Mouse (Mus musculus): ENCODE results near the gene Efna1. TPM values are rescaled to one million over a fixed set of nuclear protein-coding genes. Genes with fewer than 3 reads are reported as not detected.

Gene Efna1
- polyA plus RNA-seq, 1 experiment from 2014 or later, result 58.8 TPM

GRCm38 (mm10) chr3:89227307-89228179 lies 53.4 kb downstream of the Efna1 start:
- Histone ChIP-seq H3K27me3 (ENCODE audit: control insufficient read depth, insufficient read depth, low read length) (no peaks in the 10 kb centered on the region), H3K9me3 (ENCODE audit: control insufficient read depth, low read length) (no peaks in the 10 kb centered on the region), H3K36me3 (ENCODE audit: control insufficient read depth, insufficient read depth, low read length) (peaks cover 3% of the 10 kb centered on the region; the same call in 1 of the 2 replicates), H3K4me2 (replicated peaks; ENCODE audit: low read depth, low read length) (peak overlapping the region; percentile 87), H3K4me1 (ENCODE audit: control insufficient read depth, insufficient read depth, low read length) (peaks cover 23% of the 10 kb centered on the region; the same call in 1 of the 2 replicates), H3K9ac (ENCODE audit: low read depth, low read length) (peak overlapping the region; percentile 54), H3K4me3 (ENCODE audit: low read length) (peak overlapping the region; percentile 40), H3K27ac (ENCODE audit: low read depth, low read length) (no peak overlapping the region; the same call in 1 of the 2 replicates)
- WGBS, result 4% methylated on average over 41 of the region's 41 CpGs
- ATAC-seq (ENCODE audit: low FRiP score, low TSS enrichment), result peak; percentile 77

- Histone ChIP-seq H3K36me3 (ENCODE audit: control insufficient read depth, insufficient read depth, low read length) (peaks cover 3% of the 10 kb centered on the region; the same call in 1 of the 2 replicates), H3K4me2 (replicated peaks; ENCODE audit: low read depth, low read length) (peak within 1 kb of the TSS; percentile 87), H3K9ac (ENCODE audit: low read depth, low read length) (peak within 1 kb of the TSS; percentile 54), H3K4me3 (ENCODE audit: low read length) (peak within 1 kb of the TSS; percentile 40), H3K9me3 (ENCODE audit: control insufficient read depth, low read length) (no peaks in the 10 kb centered on the region), H3K27me3 (ENCODE audit: control insufficient read depth, insufficient read depth, low read length) (no peaks in the 10 kb centered on the region), H3K27ac (ENCODE audit: low read depth, low read length) (no peak within 1 kb of the TSS; the same call in 1 of the 2 replicates), H3K4me1 (ENCODE audit: control insufficient read depth, insufficient read depth, low read length) (peaks cover 23% of the 10 kb centered on the region; the same call in 1 of the 2 replicates)
- WGBS, result 2% methylated on average over 20 of the region's 21 CpGs
- ATAC-seq (ENCODE audit: low FRiP score, low TSS enrichment), result peak; percentile 25
Measured at GRCm38 (mm10) chr3:89226900-89227299, 54.0 kb downstream of the Efna1 start, which contains the start of gene Mtx1. Mtx1 (minus strand) TSS chr3:89227088.

DNA sequence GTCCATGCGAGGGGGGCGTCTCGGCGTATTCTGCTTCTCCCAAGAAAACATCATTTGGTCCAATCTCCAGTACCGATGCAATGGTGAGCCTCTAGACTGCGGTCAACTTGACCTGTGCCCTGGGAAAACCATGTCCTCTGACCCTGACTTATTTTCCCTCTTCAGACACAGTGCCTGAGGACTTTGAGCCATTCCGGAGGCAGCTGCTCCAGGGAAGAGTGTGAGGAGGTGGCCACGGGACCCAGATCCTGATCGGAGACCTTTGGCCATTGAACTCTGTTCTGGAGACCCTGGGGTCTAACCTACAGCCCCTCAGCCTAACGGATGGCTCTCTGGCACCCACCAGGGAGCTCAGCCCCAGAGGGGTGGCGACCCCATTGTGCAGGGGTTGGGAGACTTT lies 54.6 kb downstream of the Efna1 start:
- Histone ChIP-seq H3K4me1 (ENCODE audit: control insufficient read depth, insufficient read depth, low read length) (peaks cover 23% of the 10 kb centered on the region; the same call in 1 of the 2 replicates), H3K9ac (ENCODE audit: low read depth, low read length) (peak overlapping the region; percentile 54; the same call in 1 of the 2 replicates), H3K27me3 (ENCODE audit: control insufficient read depth, insufficient read depth, low read length) (no peaks in the 10 kb centered on the region), H3K4me2 (replicated peaks; ENCODE audit: low read depth, low read length) (peak overlapping the region; percentile 87), H3K4me3 (ENCODE audit: low read length) (peak overlapping the region; percentile 40; the same call in 1 of the 2 replicates), H3K36me3 (ENCODE audit: control insufficient read depth, insufficient read depth, low read length) (peaks cover 3% of the 10 kb centered on the region; the same call in 1 of the 2 replicates), H3K27ac (ENCODE audit: low read depth, low read length) (no peak overlapping the region), H3K9me3 (ENCODE audit: control insufficient read depth, low read length) (no peaks in the 10 kb centered on the region)
- ATAC-seq (ENCODE audit: low FRiP score, low TSS enrichment), result no peak
- 30% methylated on average over 11 of the region's 11 CpGs for WGBS

- H3K4me1 ChIP-seq (ENCODE audit: control insufficient read depth, insufficient read depth, low read length), result peaks cover 23% of the 10 kb centered on the region; the same call in 1 of the 2 replicates
- H3K27me3 ChIP-seq (ENCODE audit: control insufficient read depth, insufficient read depth, low read length), result no peaks in the 10 kb centered on the region
- no peak overlapping the region for H3K9ac ChIP-seq (ENCODE audit: low read depth, low read length)
- 32% methylated on average over 4 of the region's 4 CpGs for WGBS
- no peak overlapping the region for H3K4me3 ChIP-seq (ENCODE audit: low read length)
- ATAC-seq (ENCODE audit: low FRiP score, low TSS enrichment), result no peak
- no peaks in the 10 kb centered on the region for H3K9me3 ChIP-seq (ENCODE audit: control insufficient read depth, low read length)
- no peak overlapping the region for H3K27ac ChIP-seq (ENCODE audit: low read depth, low read length)
- peak overlapping the region; percentile 87 for H3K4me2 ChIP-seq (replicated peaks; ENCODE audit: low read depth, low read length)
- peaks cover 3% of the 10 kb centered on the region; the same call in 1 of the 2 replicates for H3K36me3 ChIP-seq (ENCODE audit: control insufficient read depth, insufficient read depth, low read length)
Measured at GRCm38 (mm10) chr3:89225918-89226317, 55.0 kb downstream of the Efna1 start.

GRCm38 (mm10) chr3:89225321-89225815 lies 55.6 kb downstream of the Efna1 start:
- H3K4me1 ChIP-seq (ENCODE audit: control insufficient read depth, insufficient read depth, low read length), result peaks cover 23% of the 10 kb centered on the region; the same call in 1 of the 2 replicates
- peaks cover 3% of the 10 kb centered on the region; the same call in 1 of the 2 replicates for H3K36me3 ChIP-seq (ENCODE audit: control insufficient read depth, insufficient read depth, low read length)
- no peak overlapping the region for H3K27ac ChIP-seq (ENCODE audit: low read depth, low read length)
- H3K4me3 ChIP-seq (ENCODE audit: low read length), result no peak overlapping the region
- 63% methylated on average over 12 of the region's 12 CpGs for whole genome bisulfite sequencing
- no peak for ATAC-seq (ENCODE audit: low FRiP score, low TSS enrichment)
- H3K27me3 ChIP-seq (ENCODE audit: control insufficient read depth, insufficient read depth, low read length), result no peaks in the 10 kb centered on the region
- H3K4me2 ChIP-seq (replicated peaks; ENCODE audit: low read depth, low read length), result no peak overlapping the region
- no peak overlapping the region for H3K9ac ChIP-seq (ENCODE audit: low read depth, low read length)
- H3K9me3 ChIP-seq (ENCODE audit: control insufficient read depth, low read length), result no peaks in the 10 kb centered on the region

DNA sequence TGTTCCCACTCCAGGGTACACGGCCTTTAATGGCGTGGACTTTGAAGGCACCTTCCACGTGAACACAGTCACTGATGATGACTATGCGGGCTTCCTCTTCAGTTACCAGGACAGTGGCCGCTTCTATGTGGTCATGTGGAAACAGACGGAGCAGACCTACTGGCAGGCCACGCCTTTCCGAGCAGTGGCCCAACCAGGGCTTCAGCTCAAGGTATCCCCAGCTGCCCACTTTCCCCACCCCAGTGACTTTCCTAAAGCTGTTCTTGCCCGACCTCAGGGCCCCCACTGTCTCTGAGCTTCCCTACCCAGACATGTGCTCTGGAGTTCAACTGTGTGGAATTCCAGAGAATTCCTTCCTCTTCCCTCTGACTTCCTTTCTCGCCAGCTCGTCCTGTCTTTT lies 56.1 kb downstream of the Efna1 start:
- no peaks in the 10 kb centered on the region for H3K9me3 ChIP-seq (ENCODE audit: control insufficient read depth, low read length)
- no peak overlapping the region for H3K4me3 ChIP-seq (ENCODE audit: low read length)
- no peak overlapping the region for H3K4me2 ChIP-seq (replicated peaks; ENCODE audit: low read depth, low read length)
- no peak overlapping the region for H3K27ac ChIP-seq (ENCODE audit: low read depth, low read length)
- no peaks in the 10 kb centered on the region for H3K27me3 ChIP-seq (ENCODE audit: control insufficient read depth, insufficient read depth, low read length)
- no peak for ATAC-seq (ENCODE audit: low FRiP score, low TSS enrichment)
- H3K9ac ChIP-seq (ENCODE audit: low read depth, low read length), result no peak overlapping the region
- WGBS, result 79% methylated on average over 11 of the region's 11 CpGs
- peaks cover 3% of the 10 kb centered on the region; the same call in 1 of the 2 replicates for H3K36me3 ChIP-seq (ENCODE audit: control insufficient read depth, insufficient read depth, low read length)
- H3K4me1 ChIP-seq (ENCODE audit: control insufficient read depth, insufficient read depth, low read length), result peaks cover 23% of the 10 kb centered on the region; the same call in 1 of the 2 replicates

MicroRNAs within 50 kb of the gene (microRNA counts, 519-probe panel; counts per million panel counts)
- not detected for microRNA mmu-miR-92b

Small RNAs within 50 kb of the gene (microRNA-seq; reads per million reads assigned to microRNA genes)
- gene Mir92b, result 199 reads per million, percentile 63 among the genes with 10 or more reads in this experiment

Other genes starting within 250 kb of the Efna1 start
- 12.5 and 16.7 TPM in 2 replicates for gene Rusc1, start 187.8 kb downstream of the Efna1 start, polyA plus RNA-seq (2014; fragmentation: Nextera tagmentation; extraction: Ambion mirVana)
- not detected in 2 replicates for gene Gm43738, start 180.0 kb downstream of the Efna1 start, polyA plus RNA-seq (2014; fragmentation: Nextera tagmentation; extraction: Ambion mirVana)
- 186 and 191 TPM in 2 replicates for gene Fdps, start 179.2 kb downstream of the Efna1 start, polyA plus RNA-seq (2014; fragmentation: Nextera tagmentation; extraction: Ambion mirVana)
- gene Pklr, start 145.0 kb downstream of the Efna1 start, polyA plus RNA-seq (2014; fragmentation: Nextera tagmentation; extraction: Ambion mirVana), result 1.3 and 1.5 TPM in 2 replicates
- 0.49 and 0.73 TPM in 2 replicates for gene Hcn3, start 120.9 kb downstream of the Efna1 start, polyA plus RNA-seq (2014; fragmentation: Nextera tagmentation; extraction: Ambion mirVana)
- 33.8 and 35.1 TPM in 2 replicates for gene Clk2, start 116.3 kb downstream of the Efna1 start, polyA plus RNA-seq (2014; fragmentation: Nextera tagmentation; extraction: Ambion mirVana)
- gene Scamp3, start 103.7 kb downstream of the Efna1 start, polyA plus RNA-seq (2014; fragmentation: Nextera tagmentation; extraction: Ambion mirVana), result 84.6 and 107 TPM in 2 replicates
- 34.5 and 49.3 TPM in 2 replicates for gene Fam189b, start 98.0 kb downstream of the Efna1 start, polyA plus RNA-seq (2014; fragmentation: Nextera tagmentation; extraction: Ambion mirVana)
- gene Gba, start 78.2 kb downstream of the Efna1 start, polyA plus RNA-seq (2014; fragmentation: Nextera tagmentation; extraction: Ambion mirVana), result 32.0 and 37.4 TPM in 2 replicates
- 12.5 and 13.2 TPM in 2 replicates for gene Thbs3, start 66.0 kb downstream of the Efna1 start, polyA plus RNA-seq (2014; fragmentation: Nextera tagmentation; extraction: Ambion mirVana)
- 217 and 259 TPM in 2 replicates for gene Mtx1, start 54.1 kb downstream of the Efna1 start, polyA plus RNA-seq (2014; fragmentation: Nextera tagmentation; extraction: Ambion mirVana)
- 8.0 and 13.6 TPM in 2 replicates for gene Muc1, start 52.1 kb downstream of the Efna1 start, polyA plus RNA-seq (2014; fragmentation: Nextera tagmentation; extraction: Ambion mirVana)
- gene Krtcap2, start 35.2 kb downstream of the Efna1 start, polyA plus RNA-seq (2014; fragmentation: Nextera tagmentation; extraction: Ambion mirVana), result 321 and 407 TPM in 2 replicates
- gene Trim46, start 34.8 kb downstream of the Efna1 start, polyA plus RNA-seq (2014; fragmentation: Nextera tagmentation; extraction: Ambion mirVana), result 2.8 and 3.6 TPM in 2 replicates
- gene Dpm3, start 21.8 kb downstream of the Efna1 start, polyA plus RNA-seq (2014; fragmentation: Nextera tagmentation; extraction: Ambion mirVana), result 134 and 200 TPM in 2 replicates
- gene Slc50a1, start 10.6 kb downstream of the Efna1 start, polyA plus RNA-seq (2014; fragmentation: Nextera tagmentation; extraction: Ambion mirVana), result 55.1 and 64.1 TPM in 2 replicates
- 9.7 and 10.1 TPM in 2 replicates for gene Efna3, start 41.8 kb upstream of the Efna1 start, polyA plus RNA-seq (2014; fragmentation: Nextera tagmentation; extraction: Ambion mirVana)
- 30.1 and 36.6 TPM in 2 replicates for gene Efna4, start 56.9 kb upstream of the Efna1 start, polyA plus RNA-seq (2014; fragmentation: Nextera tagmentation; extraction: Ambion mirVana)
- gene Adam15, start 68.9 kb upstream of the Efna1 start, polyA plus RNA-seq (2014; fragmentation: Nextera tagmentation; extraction: Ambion mirVana), result 35.9 and 47.1 TPM in 2 replicates
- gene Dcst2, start 80.8 kb upstream of the Efna1 start, polyA plus RNA-seq (2014; fragmentation: Nextera tagmentation; extraction: Ambion mirVana), result 0.18 and 0.30 TPM in 2 replicates
- gene Dcst1, start 84.1 kb upstream of the Efna1 start, polyA plus RNA-seq (2014; fragmentation: Nextera tagmentation; extraction: Ambion mirVana), result 0.63 and 1.5 TPM in 2 replicates
- gene Zbtb7b, start 113.6 kb upstream of the Efna1 start, polyA plus RNA-seq (2014; fragmentation: Nextera tagmentation; extraction: Ambion mirVana), result 1.8 and 2.2 TPM in 2 replicates
- gene Lenep, start 121.7 kb upstream of the Efna1 start, polyA plus RNA-seq (2014; fragmentation: Nextera tagmentation; extraction: Ambion mirVana), result not detected in 2 replicates
- gene Flad1, start 130.7 kb upstream of the Efna1 start, polyA plus RNA-seq (2014; fragmentation: Nextera tagmentation; extraction: Ambion mirVana), result 19.6 and 24.9 TPM in 2 replicates
- gene Cks1b, start 137.2 kb upstream of the Efna1 start, polyA plus RNA-seq (2014; fragmentation: Nextera tagmentation; extraction: Ambion mirVana), result 632 and 773 TPM in 2 replicates
- gene Shc1, start 137.3 kb upstream of the Efna1 start, polyA plus RNA-seq (2014; fragmentation: Nextera tagmentation; extraction: Ambion mirVana), result 42.8 and 64.0 TPM in 2 replicates
- gene Pygo2, start 149.1 kb upstream of the Efna1 start, polyA plus RNA-seq (2014; fragmentation: Nextera tagmentation; extraction: Ambion mirVana), result 45.7 and 53.0 TPM in 2 replicates
- gene Pbxip1, start 155.6 kb upstream of the Efna1 start, polyA plus RNA-seq (2014; fragmentation: Nextera tagmentation; extraction: Ambion mirVana), result 15.5 and 19.4 TPM in 2 replicates
- 53.8 and 60.4 TPM in 2 replicates for gene Pmvk, start 173.4 kb upstream of the Efna1 start, polyA plus RNA-seq (2014; fragmentation: Nextera tagmentation; extraction: Ambion mirVana)
- gene Kcnn3, start 239.0 kb upstream of the Efna1 start, polyA plus RNA-seq (2014; fragmentation: Nextera tagmentation; extraction: Ambion mirVana), result 1.4 and 2.1 TPM in 2 replicates